Mouse (Mus musculus): ENCODE results near the gene Acer2. TPM values are rescaled to one million over a fixed set of nuclear protein-coding genes. Genes with fewer than 3 reads are reported as not detected.

The Acer2 gene
- polyA plus RNA-seq, 1 experiment from 2014 or later = 24.6 TPM

- Histone ChIP-seq H3K9me3 (no peaks in the 10 kb centered on the region), H3K4me1 (no peaks in the 10 kb centered on the region), H3K9ac (no peak overlapping the region), H3K4me3 (replicated peaks) (peak overlapping the region; percentile 45), H3K36me3 (no peaks in the 10 kb centered on the region), H3K27ac (no peak overlapping the region), H3K27me3 (replicated peaks) (no peaks in the 10 kb centered on the region), H3K4me2 (peak overlapping the region; percentile 61)
- WGBS = 81% methylated on average over 7 of the region's 7 CpGs
- peak; percentile 20; the same call in 1 of the 2 replicates for ATAC-seq (ENCODE audit: insufficient read depth, low FRiP score, low read depth)
Measured at GRCm38 (mm10) chr4:86930101-86930635, 56.0 kb downstream of the Acer2 start.

GRCm38 (mm10) chr4:86930636-86931456 lies 56.6 kb downstream of the Acer2 start:
- H3K4me1 ChIP-seq = no peaks in the 10 kb centered on the region
- no peaks in the 10 kb centered on the region for H3K9me3 ChIP-seq
- peak; percentile 67 for ATAC-seq (ENCODE audit: insufficient read depth, low FRiP score, low read depth)
- H3K9ac ChIP-seq = peak overlapping the region; percentile 7; the same call in 1 of the 2 replicates
- WGBS = 12% methylated on average over 33 of the region's 33 CpGs
- no peaks in the 10 kb centered on the region for H3K27me3 ChIP-seq (replicated peaks)
- peak overlapping the region; percentile 45 for H3K4me3 ChIP-seq (replicated peaks)
- H3K36me3 ChIP-seq = no peaks in the 10 kb centered on the region
- H3K27ac ChIP-seq = peak overlapping the region; percentile 55
- peak overlapping the region; percentile 61 for H3K4me2 ChIP-seq

- H3K4me2 ChIP-seq = no peak overlapping the region
- no peak overlapping the region for H3K9ac ChIP-seq
- ATAC-seq (ENCODE audit: insufficient read depth, low FRiP score, low read depth) = no peak
- no peak overlapping the region for H3K27ac ChIP-seq
- H3K36me3 ChIP-seq = no peaks in the 10 kb centered on the region
- no peaks in the 10 kb centered on the region for H3K4me1 ChIP-seq
- H3K4me3 ChIP-seq (replicated peaks) = no peak overlapping the region
- H3K27me3 ChIP-seq (replicated peaks) = no peaks in the 10 kb centered on the region
- no peaks in the 10 kb centered on the region for H3K9me3 ChIP-seq
- WGBS = 87% methylated on average over 6 of the region's 6 CpGs
Measured at GRCm38 (mm10) chr4:86933026-86933425, 58.8 kb downstream of the Acer2 start.

GRCm38 (mm10) chr4:86936217-86936616 lies 62.0 kb downstream of the Acer2 start:
- H3K4me2 ChIP-seq = no peak overlapping the region
- ATAC-seq (ENCODE audit: insufficient read depth, low FRiP score, low read depth) = no peak
- H3K4me1 ChIP-seq = no peaks in the 10 kb centered on the region
- H3K36me3 ChIP-seq = no peaks in the 10 kb centered on the region
- H3K27me3 ChIP-seq (replicated peaks) = no peaks in the 10 kb centered on the region
- no peaks in the 10 kb centered on the region for H3K9me3 ChIP-seq
- no peak overlapping the region for H3K9ac ChIP-seq
- 92% methylated on average over 9 of the region's 9 CpGs for WGBS
- no peak overlapping the region for H3K4me3 ChIP-seq (replicated peaks)
- no peak overlapping the region for H3K27ac ChIP-seq

- Histone ChIP-seq H3K4me1 (no peaks in the 10 kb centered on the region), H3K36me3 (no peaks in the 10 kb centered on the region), H3K9me3 (no peaks in the 10 kb centered on the region), H3K4me2 (no peak overlapping the region), H3K9ac (no peak overlapping the region), H3K27ac (no peak overlapping the region), H3K27me3 (replicated peaks) (no peaks in the 10 kb centered on the region), H3K4me3 (replicated peaks) (no peak overlapping the region)
- ATAC-seq (ENCODE audit: insufficient read depth, low FRiP score, low read depth) = no peak
- 65% methylated on average over 3 of the region's 3 CpGs for whole genome bisulfite sequencing
Measured at GRCm38 (mm10) chr4:86936706-86937105, 62.5 kb downstream of the Acer2 start.

- no peak overlapping the region for H3K9ac ChIP-seq
- no peaks in the 10 kb centered on the region for H3K9me3 ChIP-seq
Measured at GRCm38 (mm10) chr4:86942656-86943055, 68.5 kb downstream of the Acer2 start.

GRCm38 (mm10) chr4:86943296-86943695 lies 69.1 kb downstream of the Acer2 start:
- Histone ChIP-seq H3K4me3 (replicated peaks) (no peak overlapping the region), H3K36me3 (no peaks in the 10 kb centered on the region), H3K4me1 (no peaks in the 10 kb centered on the region), H3K9ac (no peak overlapping the region), H3K4me2 (no peak overlapping the region), H3K27me3 (replicated peaks) (no peaks in the 10 kb centered on the region), H3K9me3 (no peaks in the 10 kb centered on the region), H3K27ac (no peak overlapping the region)
- WGBS = 46% methylated on average over 6 of the region's 6 CpGs
- no peak for ATAC-seq (ENCODE audit: insufficient read depth, low FRiP score, low read depth)

More at GRCm38 (mm10) chr4:86942656-86943055, 68.5 kb downstream of the Acer2 start:
- Histone ChIP-seq H3K4me1 (no peaks in the 10 kb centered on the region), H3K27ac (no peak overlapping the region), H3K36me3 (no peaks in the 10 kb centered on the region), H3K4me3 (replicated peaks) (no peak overlapping the region), H3K4me2 (no peak overlapping the region), H3K27me3 (replicated peaks) (no peaks in the 10 kb centered on the region)
- ATAC-seq (ENCODE audit: insufficient read depth, low FRiP score, low read depth) = no peak
- 78% methylated on average over 6 of the region's 6 CpGs for WGBS

- Histone ChIP-seq H3K36me3 (no peaks in the 10 kb centered on the region), H3K4me3 (replicated peaks) (no peak overlapping the region), H3K27ac (no peak overlapping the region), H3K9me3 (no peaks in the 10 kb centered on the region), H3K9ac (no peak overlapping the region), H3K4me2 (no peak overlapping the region), H3K4me1 (no peaks in the 10 kb centered on the region), H3K27me3 (replicated peaks) (no peaks in the 10 kb centered on the region)
- WGBS = 80% methylated on average over 1 of the region's 1 CpGs
- no peak for ATAC-seq (ENCODE audit: insufficient read depth, low FRiP score, low read depth)
Measured at GRCm38 (mm10) chr4:86948794-86949193, 74.6 kb downstream of the Acer2 start.

- no peaks in the 10 kb centered on the region for H3K27me3 ChIP-seq (replicated peaks)
- no peak overlapping the region for H3K9ac ChIP-seq
- no peak for ATAC-seq (ENCODE audit: insufficient read depth, low FRiP score, low read depth)
- no peak overlapping the region for H3K4me3 ChIP-seq (replicated peaks)
- no peaks in the 10 kb centered on the region for H3K9me3 ChIP-seq
- no peaks in the 10 kb centered on the region for H3K36me3 ChIP-seq
- no peak overlapping the region for H3K27ac ChIP-seq
- H3K4me1 ChIP-seq = 0 out of 2 replicates have a peak, but pooled peaks cover 3% of the 10 kb centered on the region
- 49% methylated on average over 5 of the region's 5 CpGs for WGBS
- no peak overlapping the region for H3K4me2 ChIP-seq
Measured at GRCm38 (mm10) chr4:86953519-86953918, 79.3 kb downstream of the Acer2 start.

GRCm38 (mm10) chr4:86955448-86955847 lies 81.3 kb downstream of the Acer2 start:
- Histone ChIP-seq H3K4me3 (replicated peaks) (no peak overlapping the region), H3K4me1 (0 out of 2 replicates have a peak, but pooled peaks cover 3% of the 10 kb centered on the region), H3K27ac (no peak overlapping the region), H3K36me3 (no peaks in the 10 kb centered on the region), H3K9me3 (no peaks in the 10 kb centered on the region), H3K27me3 (replicated peaks) (no peaks in the 10 kb centered on the region), H3K9ac (no peak overlapping the region), H3K4me2 (no peak overlapping the region)
- WGBS = 53% methylated on average over 4 of the region's 4 CpGs
- ATAC-seq (ENCODE audit: insufficient read depth, low FRiP score, low read depth) = no peak

GRCm38 (mm10) chr4:86957576-86958411 lies 83.6 kb downstream of the Acer2 start:
- no peak overlapping the region for H3K9ac ChIP-seq
- H3K36me3 ChIP-seq = no peaks in the 10 kb centered on the region
- no peak overlapping the region for H3K4me3 ChIP-seq (replicated peaks)
- no peaks in the 10 kb centered on the region for H3K27me3 ChIP-seq (replicated peaks)
- 0 out of 2 replicates have a peak, but pooled peaks cover 3% of the 10 kb centered on the region for H3K4me1 ChIP-seq
- no peak overlapping the region for H3K27ac ChIP-seq
- 43% methylated on average over 14 of the region's 14 CpGs for WGBS
- 0 out of 2 replicates have a peak, but pooled peaks have one; percentile 43 for ATAC-seq (ENCODE audit: insufficient read depth, low FRiP score, low read depth)
- no peaks in the 10 kb centered on the region for H3K9me3 ChIP-seq
- H3K4me2 ChIP-seq = no peak overlapping the region

GRCm38 (mm10) chr4:86977272-86977671 lies 103.1 kb downstream of the Acer2 start:
- H3K9me3 ChIP-seq = no peaks in the 10 kb centered on the region
- no peak overlapping the region for H3K4me2 ChIP-seq
- H3K9ac ChIP-seq = no peak overlapping the region
- H3K36me3 ChIP-seq = no peaks in the 10 kb centered on the region
- WGBS = 75% methylated on average over 5 of the region's 5 CpGs
- no peak overlapping the region for H3K27ac ChIP-seq
- no peak for ATAC-seq (ENCODE audit: insufficient read depth, low FRiP score, low read depth)
- no peaks in the 10 kb centered on the region for H3K4me1 ChIP-seq
- H3K4me3 ChIP-seq (replicated peaks) = no peak overlapping the region
- H3K27me3 ChIP-seq (replicated peaks) = no peaks in the 10 kb centered on the region
